8 mouse cellular contexts compared by ENCODE assay signal in the genomic region with DNA sequence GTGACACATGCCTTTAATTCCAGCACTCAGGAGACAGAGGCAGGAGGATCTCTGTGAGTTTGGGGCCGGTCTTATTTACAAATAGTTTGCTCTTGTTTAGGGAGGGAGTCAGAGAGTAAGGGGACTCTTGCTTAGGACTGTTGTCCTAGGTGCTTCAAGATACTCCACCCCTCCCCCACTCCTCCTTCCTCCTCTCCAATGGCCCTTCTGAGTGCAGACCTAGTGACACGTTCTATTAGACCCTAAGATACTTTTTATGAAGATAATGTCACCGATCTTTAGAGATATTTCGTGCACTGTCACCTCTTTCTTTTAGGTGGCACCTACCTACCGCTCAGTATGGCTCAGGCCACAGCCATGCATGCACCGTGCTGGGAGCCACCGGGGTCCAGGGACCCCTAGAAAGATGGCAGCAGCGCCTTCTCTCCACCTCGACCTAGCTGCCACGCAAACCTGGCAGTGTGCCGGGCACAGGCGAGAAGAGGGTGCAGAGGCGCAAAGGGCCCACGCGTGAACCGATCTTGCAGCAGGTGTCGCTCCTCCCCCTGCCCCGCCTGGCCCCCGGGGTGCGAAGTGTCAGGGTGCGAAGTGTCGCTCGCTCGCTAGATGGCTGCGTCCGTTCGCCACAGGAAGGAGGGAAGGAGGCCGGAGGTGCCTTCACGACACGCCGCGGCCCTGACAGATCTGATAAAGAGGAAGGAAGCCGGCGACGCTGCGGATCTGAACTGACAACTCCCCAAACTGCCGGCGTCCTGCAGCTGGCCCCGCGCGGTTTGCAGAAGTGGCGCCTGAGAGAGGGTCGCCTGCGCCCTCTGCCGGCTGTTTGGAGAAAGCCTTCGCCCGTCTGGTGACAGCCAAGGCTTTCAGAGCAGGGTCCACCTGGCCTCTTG.
DNase-seq lines count a peak whose midpoint lies in the region; ATAC-seq lines count a peak whose summit lies in the region.

No protein-coding gene starts in this region.

- peak overlapping the region; percentile 53 for H3K9ac ChIP-seq in hindbrain, embryonic 12.5 days

- H3K4me3 ChIP-seq in hindbrain, embryonic 12.5 days = peak overlapping the region; percentile 34

- WGBS in hindbrain, embryonic 12.5 days = 3% methylated on average over 46 of the region's 47 CpGs

- peak; percentile 32; the same call in 1 of the 2 replicates for ATAC-seq in hindbrain, embryonic 12.5 days (ENCODE audit: low FRiP score)

- peak; percentile 82 for DNase-seq in MEL-GATA-1-ER (ENCODE audit: extremely low read depth, low read depth)
- DNase-seq in cerebellum, adult 9-10 months = peak; percentile 51
- peak; percentile 52 to 75 for DNase-seq in frontal cortex, postnatal 10 days (ENCODE audit: low spot score in 2 of 2)
- DNase-seq in layer of hippocampus, postnatal 10 days (ENCODE audit: low spot score in 2 of 2) = peak; percentile 85 to 90
- peak; percentile 93 for DNase-seq in lung, postnatal 10 days
- peak; percentile 80 for DNase-seq in ovary, postnatal 36 days (ENCODE audit: low spot score)
- DNase-seq in thymus, postnatal 25 days = peak; percentile 95

- H3K4me2 ChIP-seq in hindbrain, embryonic 12.5 days (replicated peaks) = peak overlapping the region; percentile 80

- no peak overlapping the region for H3K27ac ChIP-seq in hindbrain, embryonic 12.5 days

- H3K27me3 ChIP-seq in hindbrain, embryonic 12.5 days = peaks cover 41% of the 10 kb centered on the region

- H3K4me1 ChIP-seq in hindbrain, embryonic 12.5 days = peaks cover 12% of the 10 kb centered on the region

- H3K9me3 ChIP-seq in hindbrain, embryonic 12.5 days (replicated peaks) = 0 out of 2 replicates have a peak, but pooled peaks cover 2% of the 10 kb centered on the region

- H3K36me3 ChIP-seq in hindbrain, embryonic 12.5 days = no peaks in the 10 kb centered on the region
